Mouse (Mus musculus): ENCODE measurements around the gene Mst1r. TPM values are rescaled to one million over a fixed set of nuclear protein-coding genes. Genes with fewer than 3 reads are reported as not detected.
A peak's percentile ranks its signal among the peaks of the same experiment; 100 is the strongest.

Mst1r gene
- polyA plus RNA-seq, 2 experiments, result 0.37 to 1.2 TPM

DNA sequence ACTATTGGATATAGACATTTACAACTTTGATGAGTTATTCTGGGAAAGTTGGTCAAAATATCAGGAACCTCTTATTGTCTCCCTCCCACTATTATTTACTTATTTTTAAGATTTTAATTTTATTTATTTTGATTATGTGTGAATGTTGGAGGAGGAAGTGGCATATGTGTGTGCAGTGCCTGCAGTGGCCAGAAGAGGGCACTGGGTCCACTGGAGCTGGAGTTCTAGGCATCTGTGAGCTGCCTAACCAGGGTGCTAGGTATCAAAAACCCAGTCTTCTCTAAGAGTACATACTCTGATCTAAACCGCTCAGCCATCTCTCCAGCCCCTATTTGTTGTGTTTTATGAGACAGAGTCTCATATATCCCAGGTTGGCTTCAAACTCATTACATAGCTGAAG is 15.7 kb upstream of the Mst1r start:
- Histone ChIP-seq H3K4me1 (replicated peaks; ENCODE audit: control insufficient read depth in 2 of 2, insufficient read depth in 2 of 2, low read length in 1 of 2) (peaks cover 2 to 6% of the 10 kb centered on the region in 2 experiments; a peak in 3 of 4 replicates), H3K27ac (no peak overlapping the region), H3K27me3 (ENCODE audit: control insufficient read depth, insufficient read depth, low read length) (no peaks in the 10 kb centered on the region; the same call in 1 of the 2 replicates), H3K9me3 (ENCODE audit: control insufficient read depth, low read length) (no peaks in the 10 kb centered on the region), H3K4me3 (ENCODE audit: insufficient read depth in 1 of 2, low read depth in 2 of 2, low read length in 2 of 2) (no peak overlapping the region), H3K4me2 (ENCODE audit: low read depth) (no peak overlapping the region), H3K36me3 (replicated peaks; ENCODE audit: control insufficient read depth, insufficient read depth, low read depth) (no peaks in the 10 kb centered on the region), H3K9ac (replicated peaks) (no peak overlapping the region)
- TF ChIP-seq EP300 (IDR thresholded peaks at IDR 0.05; ENCODE audit: low read depth), result no peak
- TF ChIP-seq CTCF (IDR thresholded peaks at IDR 0.05; ENCODE audit: low read depth), result peak; percentile 79
- 82% methylated on average over 1 of the region's 1 CpGs for WGBS (ENCODE audit: insufficient replicate concordance)
- ATAC-seq (ENCODE audit: insufficient read depth) (no peak), DNase-seq (ENCODE audit: low read depth in 3 of 3, low spot score in 3 of 3) (no peak)

DNA sequence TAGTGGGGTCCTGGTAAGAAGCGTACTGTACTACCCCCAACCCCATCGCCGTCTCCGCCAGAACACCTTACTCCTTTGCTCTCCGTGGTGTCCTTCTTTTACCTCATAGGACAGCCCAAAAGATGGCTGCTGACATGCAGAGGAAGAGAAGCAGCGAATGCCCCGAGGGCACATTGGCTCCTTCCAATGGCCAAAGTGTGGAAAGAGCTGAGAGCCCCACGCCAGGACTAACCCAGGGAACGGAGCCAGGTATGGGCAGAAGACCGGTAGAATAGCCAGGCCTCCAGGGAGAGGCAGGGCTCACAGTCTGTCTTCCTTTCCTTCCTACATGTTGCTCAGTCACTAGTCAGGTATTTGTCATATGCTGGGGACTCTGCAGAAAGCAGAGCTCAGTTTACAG is 8.1 kb upstream of the Mst1r start:
- no peak for ATAC-seq (ENCODE audit: insufficient read depth)
- WGBS (ENCODE audit: insufficient replicate concordance), result 81% methylated on average over 10 of the region's 10 CpGs
- DNase-seq (ENCODE audit: low read depth in 3 of 3, low spot score in 3 of 3), result no peak
- Histone ChIP-seq H3K4me3 (ENCODE audit: insufficient read depth in 1 of 2, low read depth in 2 of 2, low read length in 2 of 2) (no peak overlapping the region), H3K27ac (no peak overlapping the region), H3K36me3 (replicated peaks; ENCODE audit: control insufficient read depth, insufficient read depth, low read depth) (no peaks in the 10 kb centered on the region), H3K9ac (replicated peaks) (no peak overlapping the region), H3K4me1 (replicated peaks; ENCODE audit: control insufficient read depth in 2 of 2, insufficient read depth in 2 of 2, low read length in 1 of 2) (no peaks in the 10 kb centered on the region), H3K27me3 (ENCODE audit: control insufficient read depth, insufficient read depth, low read length) (peaks cover 3% of the 10 kb centered on the region), H3K4me2 (ENCODE audit: low read depth) (no peak overlapping the region), H3K9me3 (ENCODE audit: control insufficient read depth, low read length) (no peaks in the 10 kb centered on the region)
- no peak for TF ChIP-seq EP300 (IDR thresholded peaks at IDR 0.05; ENCODE audit: low read depth)
- TF ChIP-seq CTCF (IDR thresholded peaks at IDR 0.05; ENCODE audit: low read depth), result no peak

DNA sequence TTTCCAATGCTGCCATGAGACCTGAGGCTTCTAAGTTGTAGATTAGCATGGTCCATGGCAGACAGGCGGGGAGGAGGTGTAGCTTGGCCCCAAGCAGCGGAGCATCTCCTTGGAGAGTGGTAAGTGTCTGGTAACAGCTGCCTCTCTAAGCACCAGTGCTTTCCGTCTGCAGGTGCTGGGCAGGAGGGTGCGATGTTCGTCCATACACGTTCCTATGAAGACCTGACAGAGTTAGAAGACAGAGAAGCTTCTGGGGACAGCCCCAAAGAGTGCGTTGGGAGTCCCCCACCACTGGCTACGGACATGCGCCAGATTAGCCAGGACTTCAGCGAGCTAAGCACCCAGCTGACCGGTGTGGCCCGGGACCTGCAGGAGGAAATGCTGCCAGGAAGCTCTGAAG is 6.8 kb upstream of the Mst1r start:
- Histone ChIP-seq H3K9me3 (ENCODE audit: control insufficient read depth, low read length) (no peaks in the 10 kb centered on the region), H3K27me3 (ENCODE audit: control insufficient read depth, insufficient read depth, low read length) (peaks cover 3% of the 10 kb centered on the region), H3K27ac (no peak overlapping the region), H3K9ac (replicated peaks) (no peak overlapping the region), H3K4me1 (replicated peaks; ENCODE audit: control insufficient read depth in 2 of 2, insufficient read depth in 2 of 2, low read length in 1 of 2) (no peaks in the 10 kb centered on the region), H3K4me3 (ENCODE audit: insufficient read depth in 1 of 2, low read depth in 2 of 2, low read length in 2 of 2) (no peak overlapping the region), H3K4me2 (ENCODE audit: low read depth) (no peak overlapping the region), H3K36me3 (replicated peaks; ENCODE audit: control insufficient read depth, insufficient read depth, low read depth) (no peaks in the 10 kb centered on the region)
- DNase-seq (ENCODE audit: low read depth in 3 of 3, low spot score in 3 of 3) (no peak), ATAC-seq (ENCODE audit: insufficient read depth) (no peak)
- WGBS (ENCODE audit: insufficient replicate concordance), result 63% methylated on average over 12 of the region's 12 CpGs
- TF ChIP-seq EP300 (IDR thresholded peaks at IDR 0.05; ENCODE audit: low read depth) (no peak), CTCF (IDR thresholded peaks at IDR 0.05; ENCODE audit: low read depth) (no peak)

DNA sequence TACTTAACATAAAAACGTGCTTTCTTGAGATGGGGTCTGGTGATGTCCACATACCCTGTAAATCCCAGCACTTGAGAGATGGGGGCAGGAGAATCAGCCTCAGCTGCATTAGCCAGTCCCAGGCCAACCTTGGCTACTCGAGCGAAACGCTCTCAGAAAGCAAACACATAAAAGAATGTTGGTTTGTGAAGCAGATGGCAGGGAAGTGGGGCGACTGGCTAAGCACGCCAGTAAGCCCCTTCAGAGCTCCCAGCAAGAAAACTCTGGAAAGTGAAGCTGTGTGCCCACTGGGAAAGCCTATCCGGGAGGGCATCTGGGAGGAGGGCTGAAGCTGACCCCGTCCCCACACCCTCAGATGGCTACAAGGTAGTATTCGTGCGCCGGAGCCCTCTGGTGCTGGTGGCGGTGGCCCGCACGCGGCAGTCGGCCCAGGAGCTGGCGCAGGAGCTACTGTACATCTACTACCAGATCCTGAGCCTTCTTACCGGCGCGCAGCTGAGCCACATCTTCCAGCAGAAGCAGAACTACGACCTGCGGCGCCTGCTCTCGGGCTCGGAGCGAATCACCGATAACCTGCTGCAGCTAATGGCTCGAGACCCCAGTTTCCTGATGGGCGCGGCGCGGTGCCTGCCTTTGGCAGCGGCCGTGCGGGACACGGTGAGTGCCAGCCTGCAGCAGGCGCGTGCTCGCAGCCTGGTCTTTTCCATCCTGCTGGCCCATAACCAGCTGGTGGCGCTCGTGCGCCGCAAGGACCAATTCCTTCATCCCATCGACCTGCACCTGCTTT is 5.6 kb upstream of the Mst1r start:
- H3K9me3 ChIP-seq (ENCODE audit: control insufficient read depth, low read length), result no peaks in the 10 kb centered on the region
- H3K4me1 ChIP-seq (replicated peaks; ENCODE audit: control insufficient read depth in 2 of 2, insufficient read depth in 2 of 2, low read length in 1 of 2), result peaks cover 0 to under 1% of the 10 kb centered on the region in 2 experiments; a peak in 1 of 4 replicates
- peak overlapping the region; percentile 3; the same call in 1 of the 2 replicates for H3K9ac ChIP-seq (replicated peaks)
- 20% methylated on average over 44 of the region's 44 CpGs for WGBS (ENCODE audit: insufficient replicate concordance)
- ATAC-seq (ENCODE audit: insufficient read depth) (peak; percentile 46; the same call in 1 of the 2 replicates), DNase-seq (ENCODE audit: low read depth in 3 of 3, low spot score in 3 of 3) (peak in 1 of 3 experiments; percentile 39)
- peaks cover 3% of the 10 kb centered on the region for H3K27me3 ChIP-seq (ENCODE audit: control insufficient read depth, insufficient read depth, low read length)
- TF ChIP-seq EP300 (IDR thresholded peaks at IDR 0.05; ENCODE audit: low read depth) (no peak), CTCF (IDR thresholded peaks at IDR 0.05; ENCODE audit: low read depth) (peak; percentile 83)
- peak overlapping the region in 1 of 2 experiments; percentile 23; a peak in 1 of 4 replicates for H3K4me3 ChIP-seq (ENCODE audit: insufficient read depth in 1 of 2, low read depth in 2 of 2, low read length in 2 of 2)
- H3K36me3 ChIP-seq (replicated peaks; ENCODE audit: control insufficient read depth, insufficient read depth, low read depth), result no peaks in the 10 kb centered on the region
- no peak overlapping the region for H3K27ac ChIP-seq
- H3K4me2 ChIP-seq (ENCODE audit: low read depth), result peak overlapping the region; percentile 52

DNA sequence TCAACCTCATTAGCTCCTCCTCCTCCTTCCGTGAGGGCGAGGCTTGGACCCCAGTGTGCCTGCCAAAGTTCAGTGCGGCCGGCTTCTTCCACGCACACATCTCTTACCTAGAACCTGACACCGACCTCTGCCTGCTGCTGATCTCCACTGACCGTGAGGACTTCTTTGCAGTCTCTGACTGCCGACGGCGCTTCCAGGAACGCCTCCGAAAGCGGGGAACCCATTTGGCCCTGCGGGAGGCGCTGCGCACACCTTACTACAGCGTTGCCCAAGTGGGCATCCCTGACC is 5.1 kb upstream of the Mst1r start:
- no peak overlapping the region for H3K9ac ChIP-seq (replicated peaks)
- DNase-seq (ENCODE audit: low read depth in 3 of 3, low spot score in 3 of 3) (no peak), ATAC-seq (ENCODE audit: insufficient read depth) (no peak)
- no peaks in the 10 kb centered on the region for H3K9me3 ChIP-seq (ENCODE audit: control insufficient read depth, low read length)
- H3K27me3 ChIP-seq (ENCODE audit: control insufficient read depth, insufficient read depth, low read length), result peaks cover 3% of the 10 kb centered on the region
- TF ChIP-seq CTCF (IDR thresholded peaks at IDR 0.05; ENCODE audit: low read depth) (no peak), EP300 (IDR thresholded peaks at IDR 0.05; ENCODE audit: low read depth) (no peak)
- peaks cover 3 to 6% of the 10 kb centered on the region in 2 experiments for H3K4me1 ChIP-seq (replicated peaks; ENCODE audit: control insufficient read depth in 2 of 2, insufficient read depth in 2 of 2, low read length in 1 of 2)
- no peak overlapping the region for H3K4me2 ChIP-seq (ENCODE audit: low read depth)
- H3K36me3 ChIP-seq (replicated peaks; ENCODE audit: control insufficient read depth, insufficient read depth, low read depth), result no peaks in the 10 kb centered on the region
- H3K4me3 ChIP-seq (ENCODE audit: insufficient read depth in 1 of 2, low read depth in 2 of 2, low read length in 2 of 2), result no peak overlapping the region
- H3K27ac ChIP-seq, result no peak overlapping the region
- 39% methylated on average over 17 of the region's 17 CpGs for WGBS (ENCODE audit: insufficient replicate concordance)
